Mouse (Mus musculus): ENCODE measurements around the gene Gm3854. TPM values are rescaled to one million over a fixed set of nuclear protein-coding genes. Genes with fewer than 3 reads are reported as not detected.
"Not testable (repeated sequence)": the region's sequence is repeated elsewhere in the genome, so short reads cannot be mapped to it uniquely, and the experiment has no call there.

Gene Gm3854
- 0.07 TPM in 1 of 2 replicates, not detected in the other for polyA plus RNA-seq (2012; rRNA removed)

DNA sequence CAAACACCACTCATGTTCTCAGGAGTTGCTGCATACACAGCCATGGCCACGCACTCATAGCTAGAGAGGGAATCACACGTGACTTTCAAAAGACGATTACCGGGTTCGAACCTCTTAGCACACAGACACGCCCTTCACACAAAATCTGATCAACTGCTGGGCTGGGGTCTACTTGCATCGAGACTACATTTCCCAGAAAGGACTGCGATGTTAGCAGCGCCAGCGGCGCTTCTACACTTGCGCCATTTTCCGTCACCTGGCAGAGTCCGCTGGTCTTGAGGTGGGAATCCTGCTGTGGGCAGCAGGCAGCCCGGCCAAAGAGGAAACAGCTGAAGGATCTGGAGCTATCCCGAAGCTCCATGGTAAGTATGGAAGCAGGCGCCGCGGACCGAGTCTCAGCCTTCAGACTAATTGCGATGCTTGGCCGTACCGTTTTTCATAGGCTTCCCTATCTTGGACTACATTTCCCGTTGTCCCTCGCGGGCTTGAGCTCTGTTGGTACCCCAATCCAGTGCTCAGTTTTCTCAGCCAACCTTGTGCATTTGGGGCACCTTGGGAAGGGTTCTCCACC is at the start of gene Gm3854:
Gm3854 (plus strand) TSS at position 259 of the 571 bp plus-strand sequence.
- WGBS, result 1% methylated on average over 26 of the region's 26 CpGs

DNA sequence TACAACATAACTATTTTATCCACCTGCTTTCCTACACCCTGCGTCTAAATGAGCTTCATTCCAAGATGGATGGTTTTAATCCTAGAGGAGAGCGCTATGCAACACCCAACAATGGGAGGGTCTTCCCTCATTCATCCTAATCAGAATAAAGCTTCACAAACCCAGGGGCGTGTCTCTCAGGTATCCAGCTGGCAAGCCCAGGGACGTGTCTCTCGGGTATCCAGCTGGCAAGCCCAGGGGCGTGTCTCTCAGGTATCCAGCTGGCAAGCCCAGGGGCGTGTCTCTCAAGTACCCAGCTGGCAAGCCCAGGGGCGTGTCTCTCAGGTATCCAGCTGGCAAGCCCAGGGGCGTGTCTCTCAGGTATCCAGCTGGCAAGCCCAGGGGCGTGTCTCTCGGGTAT is 42.8 kb upstream of the Gm3854 start:
- 38% methylated on average over 11 of the region's 11 CpGs for WGBS
- not testable (repeated sequence) for DNase-seq (ENCODE audit: low read depth, low spot score)

More for the DNA sequence above, at the start of gene Gm3854:
- DNase-seq (ENCODE audit: low read depth, low spot score), result no peak

DNA sequence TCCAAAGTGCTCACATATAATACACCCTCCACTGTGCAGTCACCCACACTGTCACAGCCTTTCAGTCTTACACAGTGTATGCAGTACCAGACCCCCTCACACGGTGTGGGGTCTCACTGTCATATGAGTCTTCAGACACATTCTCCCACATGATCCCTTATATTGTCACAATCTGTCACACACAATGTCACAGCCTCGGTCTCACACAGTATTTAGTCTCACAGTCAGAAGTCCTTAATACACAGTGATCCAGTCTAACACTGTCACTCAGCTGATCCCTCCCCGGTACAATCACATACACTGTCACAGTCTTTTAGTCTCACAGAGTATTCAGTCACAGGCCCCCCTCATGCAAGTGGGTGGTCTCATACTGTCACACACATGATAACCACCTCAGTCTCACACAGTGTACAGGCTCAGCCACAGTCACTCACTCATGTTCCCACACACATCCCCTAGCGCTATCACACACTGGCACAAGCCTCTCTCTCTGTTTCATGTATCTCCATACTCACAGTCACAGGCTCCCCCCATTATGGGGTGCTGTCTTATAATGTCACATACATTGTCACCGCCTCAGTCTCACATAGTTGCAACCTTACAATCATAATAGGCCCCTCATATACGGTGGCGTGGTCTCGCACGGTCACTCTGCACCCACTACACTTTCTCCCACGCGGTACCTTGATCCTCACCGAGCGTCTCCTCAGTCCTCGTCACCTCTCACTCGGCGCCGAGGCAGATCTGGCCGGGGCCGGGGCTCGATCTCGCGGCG is 12.9 kb upstream of the Gm3854 start:
- DNase-seq (ENCODE audit: low read depth, low spot score), result no peak
- WGBS, result 17% methylated on average over 23 of the region's 23 CpGs

DNA sequence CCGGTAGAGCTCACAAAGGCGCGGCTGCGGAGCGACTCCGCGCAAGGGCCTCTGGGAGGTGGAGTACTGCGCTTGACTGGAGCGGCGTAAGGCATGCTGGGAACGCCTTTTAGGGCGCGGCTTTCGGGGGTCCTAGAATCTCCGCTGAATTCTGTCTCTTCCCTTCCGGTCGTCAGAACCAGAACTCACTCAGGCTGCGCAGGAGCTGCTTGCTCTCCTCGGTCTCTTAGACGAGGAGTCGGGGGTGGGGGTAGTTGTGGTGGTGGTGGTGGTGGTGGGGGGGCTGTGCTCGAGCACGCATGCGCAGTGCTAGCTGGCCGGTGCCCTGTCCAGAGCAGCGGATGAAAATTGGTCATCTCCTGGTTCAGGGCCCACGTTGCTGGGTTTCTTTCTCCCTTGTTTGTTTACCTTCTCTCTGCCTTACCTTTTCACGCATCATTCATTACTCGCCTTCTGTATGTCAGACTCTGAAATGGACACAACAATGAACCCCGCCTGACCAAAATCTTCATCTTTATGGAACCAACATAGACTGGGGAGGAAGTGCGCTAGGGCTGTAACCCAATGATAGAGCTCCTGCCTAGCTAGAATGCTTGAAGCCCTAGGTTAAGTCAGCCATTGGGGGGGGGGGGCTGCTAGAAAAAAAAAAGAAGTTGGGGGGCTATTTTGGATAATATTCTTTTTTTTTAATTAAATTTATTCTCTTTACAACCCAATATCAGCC is 12.2 kb upstream of the Gm3854 start, which contains the start of gene Zfp583:
Zfp583 (minus strand) TSS at position 53 of the 724 bp plus-strand sequence.
- WGBS, result 9% methylated on average over 31 of the region's 31 CpGs
- no peak for DNase-seq (ENCODE audit: low read depth, low spot score)

DNA sequence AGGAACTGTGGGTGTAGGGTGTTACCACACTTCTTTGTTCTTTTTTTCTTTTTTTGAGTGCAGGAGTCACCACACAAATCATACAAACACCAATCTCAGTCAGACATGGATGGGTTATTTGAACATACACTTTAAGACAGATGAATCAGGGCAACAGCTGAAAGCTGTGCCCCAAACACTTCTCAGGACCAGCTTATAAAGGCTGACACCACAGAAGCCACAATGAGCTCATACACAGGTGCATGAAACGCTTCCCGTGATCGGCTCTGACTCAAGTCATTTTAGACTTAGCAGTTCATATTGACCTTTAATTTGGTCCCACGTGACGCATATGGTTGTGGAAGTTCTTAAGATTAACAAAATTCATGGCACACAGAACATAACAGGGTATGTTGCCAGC is 3.7 kb upstream of the Gm3854 start:
- DNase-seq (ENCODE audit: low read depth, low spot score), result no peak
- WGBS, result 86% methylated on average over 5 of the region's 5 CpGs

DNA sequence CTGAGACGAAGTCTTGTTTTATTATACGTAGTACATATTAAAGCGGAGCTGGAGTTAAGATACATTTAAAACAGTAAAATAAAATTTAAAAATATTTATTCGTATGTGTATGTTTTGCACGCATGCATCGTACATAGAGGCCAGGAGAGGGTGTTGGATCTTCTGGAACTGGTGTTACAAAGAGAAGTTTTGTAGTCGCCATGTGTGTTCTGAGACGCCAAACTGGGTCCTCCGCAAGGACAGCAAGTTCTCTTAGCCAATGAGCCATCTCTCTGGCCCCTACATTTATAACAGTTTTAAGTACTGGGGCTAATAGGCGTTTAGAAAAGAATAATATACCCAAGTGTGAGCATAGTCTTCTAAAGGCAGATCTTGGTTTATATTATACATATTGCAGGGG is 565 bp downstream of the Gm3854 start:
- DNase-seq (ENCODE audit: low read depth, low spot score), result no peak
- WGBS, result 42% methylated on average over 10 of the region's 10 CpGs

DNA sequence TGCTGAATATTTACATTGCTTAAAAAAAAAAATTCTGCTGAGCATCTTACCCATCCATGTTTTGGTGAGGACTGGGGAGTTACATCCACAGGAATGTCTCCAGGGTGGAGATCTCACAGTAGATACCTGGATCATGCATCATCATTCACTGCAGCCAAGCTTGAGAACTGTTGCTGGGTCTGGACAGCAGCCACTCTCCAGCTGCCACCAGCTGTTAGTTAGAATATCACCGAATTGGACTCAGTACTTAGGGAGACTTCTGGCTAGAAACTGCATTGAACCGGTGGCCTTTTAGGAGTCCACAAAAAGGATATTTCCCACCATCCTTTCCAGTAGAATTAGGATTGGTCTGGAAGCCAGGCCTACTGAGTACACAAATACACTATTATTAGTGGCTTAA is 14.6 kb downstream of the Gm3854 start:
- DNase-seq (ENCODE audit: low read depth, low spot score), result no peak

DNA sequence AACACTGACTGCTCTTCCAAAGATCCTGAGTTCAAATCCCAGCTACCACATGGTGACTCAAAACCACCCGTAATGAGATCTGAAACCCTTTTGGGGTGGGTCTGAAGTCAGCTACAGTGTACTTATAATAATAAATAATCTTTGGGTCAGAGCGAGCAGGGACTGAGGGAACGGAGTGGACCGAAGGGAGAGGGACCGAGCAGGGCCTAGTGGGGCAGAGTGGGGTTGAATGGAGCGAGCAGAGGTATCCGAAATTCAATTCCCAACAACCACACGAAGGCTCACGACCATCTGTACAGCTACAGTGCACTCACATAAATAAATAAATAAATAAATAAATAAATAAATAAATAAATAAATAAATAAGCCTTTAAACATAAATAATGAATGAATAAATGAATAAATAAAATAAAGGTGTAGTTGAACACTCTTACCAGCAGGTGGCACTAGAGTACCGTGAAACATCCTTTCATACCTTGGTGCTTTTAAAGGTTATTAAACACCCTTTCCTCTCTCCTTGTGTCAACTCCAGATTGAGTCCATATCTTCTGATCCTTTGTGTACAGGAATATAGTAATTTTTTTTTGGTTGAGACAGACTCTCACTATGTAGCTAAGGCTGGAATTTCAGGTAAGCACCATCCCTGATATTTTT is 15.5 kb downstream of the Gm3854 start:
- peak; percentile 47 for DNase-seq (ENCODE audit: low read depth, low spot score)

More for the DNA sequence above, 14.6 kb downstream of the Gm3854 start:
- 60% methylated on average over 2 of the region's 2 CpGs for WGBS

DNA sequence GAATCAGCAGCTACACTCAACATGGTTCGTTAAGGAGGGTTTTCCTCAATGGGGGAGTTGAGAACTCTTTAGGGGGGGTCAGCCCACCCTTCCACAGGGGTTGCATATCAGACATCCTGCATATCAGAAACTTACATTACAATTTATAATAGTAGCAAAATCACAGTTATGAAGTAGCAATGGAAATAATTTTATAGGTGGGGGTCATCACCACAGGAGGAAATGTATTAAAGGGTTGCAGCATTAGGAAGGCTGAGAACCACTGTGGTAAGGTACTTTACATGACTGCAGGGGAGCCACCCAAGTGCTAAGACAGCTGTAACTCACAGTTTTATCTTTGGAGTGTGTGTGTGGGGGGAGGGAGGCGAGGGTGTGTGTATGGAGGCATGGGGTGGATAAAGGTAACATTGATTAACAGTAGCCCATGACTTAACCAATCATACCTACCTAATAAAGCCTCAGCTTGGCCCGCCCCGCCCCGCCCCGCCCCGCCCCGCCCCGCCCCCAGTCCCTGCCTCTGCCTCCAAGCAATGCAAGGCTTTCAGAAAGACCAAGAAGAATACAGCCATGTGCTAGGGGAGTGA is 17.0 kb downstream of the Gm3854 start:
- 18% methylated on average over 9 of the region's 9 CpGs for WGBS
- DNase-seq (ENCODE audit: low read depth, low spot score), result no peak

More for the DNA sequence above, 15.5 kb downstream of the Gm3854 start:
- WGBS, result 53% methylated on average over 10 of the region's 10 CpGs

DNA sequence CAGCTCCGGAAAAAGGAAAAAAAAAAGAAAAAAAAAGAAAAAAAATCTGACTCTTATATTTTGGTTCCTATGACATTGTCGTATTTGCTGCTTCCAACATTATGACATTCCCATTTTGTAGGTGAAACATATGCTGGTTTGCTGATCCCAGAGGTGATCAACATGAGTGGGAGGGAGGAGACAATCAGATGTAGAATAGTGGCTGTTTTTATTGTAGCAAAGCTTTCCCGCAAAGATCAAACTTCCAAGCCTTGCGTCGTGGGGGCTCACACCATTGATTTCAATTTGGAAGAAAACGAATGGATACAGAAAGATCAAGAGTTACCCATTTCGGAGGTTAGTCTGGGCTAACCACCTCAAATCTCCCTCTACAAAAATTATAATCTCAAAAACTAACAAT is 18.2 kb downstream of the Gm3854 start:
- DNase-seq (ENCODE audit: low read depth, low spot score), result no peak
- 22% methylated on average over 7 of the region's 7 CpGs for WGBS

DNA sequence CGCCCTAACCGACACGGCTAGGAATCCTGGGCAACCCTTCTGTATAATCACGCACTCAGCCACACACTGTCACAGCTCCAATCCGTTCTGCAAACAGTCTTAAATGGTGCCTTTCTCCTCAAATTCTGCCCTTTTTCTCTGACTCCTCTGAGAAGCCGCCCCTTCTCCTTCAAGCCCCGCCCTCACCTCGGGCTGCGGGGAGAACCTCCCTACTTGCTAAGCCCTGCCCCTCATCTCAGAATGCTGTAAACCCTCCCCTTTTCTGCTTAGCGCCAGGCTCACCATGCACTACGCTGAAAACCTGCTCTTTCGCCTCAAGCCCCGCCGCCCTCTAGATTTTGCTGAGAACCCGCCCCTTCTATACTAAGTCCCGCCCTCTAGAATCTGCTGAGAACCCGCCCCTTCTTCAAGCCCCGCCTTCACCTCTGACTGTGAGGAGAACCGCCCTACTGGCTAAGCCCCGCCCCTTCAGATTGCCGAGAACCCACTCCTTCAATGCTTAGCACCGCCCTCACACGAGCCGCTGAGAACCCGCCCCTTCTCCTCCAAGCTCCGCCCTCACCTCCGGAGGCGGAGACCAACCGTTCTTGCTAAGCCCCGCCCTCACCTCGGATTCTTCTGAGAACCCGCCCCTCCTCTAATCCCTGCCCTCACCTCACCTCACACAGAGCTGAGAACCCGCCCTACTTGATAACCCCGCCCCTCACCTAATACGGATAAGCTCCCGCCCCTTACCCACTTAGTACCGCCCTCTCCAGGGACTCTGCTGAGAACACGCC is 18.9 kb downstream of the Gm3854 start:
- 1% methylated on average over 38 of the region's 38 CpGs for WGBS
- DNase-seq (ENCODE audit: low read depth, low spot score), result peak; percentile 86

DNA sequence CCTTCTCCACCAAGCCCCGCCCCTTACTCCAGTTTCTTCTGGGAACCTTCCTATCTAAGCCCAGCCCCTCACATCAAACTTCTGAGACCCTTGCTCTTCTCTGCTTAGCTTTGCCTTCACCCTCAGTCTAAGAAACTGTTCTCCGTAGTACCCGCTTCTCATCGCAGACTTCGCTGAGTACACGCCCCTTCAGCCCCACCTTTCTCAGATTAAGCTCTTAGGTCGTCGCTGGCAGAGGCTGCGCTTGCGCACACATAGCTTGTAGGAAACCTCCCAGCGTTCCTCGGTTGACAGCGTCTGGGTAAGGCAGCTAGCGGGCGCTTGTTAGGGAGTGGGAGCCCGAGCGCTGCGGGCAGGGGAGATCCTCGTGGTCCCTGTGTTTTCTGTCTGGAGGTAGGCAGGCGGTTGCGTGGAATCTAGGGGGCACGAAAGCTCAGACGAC is 19.5 kb downstream of the Gm3854 start, which contains the start of gene Zfp78:
Zfp78 (plus strand) TSS at position 234 of the 442 bp plus-strand sequence.
- WGBS, result under 1% methylated on average over 23 of the region's 23 CpGs
- peak; percentile 75 for DNase-seq (ENCODE audit: low read depth, low spot score)

DNA sequence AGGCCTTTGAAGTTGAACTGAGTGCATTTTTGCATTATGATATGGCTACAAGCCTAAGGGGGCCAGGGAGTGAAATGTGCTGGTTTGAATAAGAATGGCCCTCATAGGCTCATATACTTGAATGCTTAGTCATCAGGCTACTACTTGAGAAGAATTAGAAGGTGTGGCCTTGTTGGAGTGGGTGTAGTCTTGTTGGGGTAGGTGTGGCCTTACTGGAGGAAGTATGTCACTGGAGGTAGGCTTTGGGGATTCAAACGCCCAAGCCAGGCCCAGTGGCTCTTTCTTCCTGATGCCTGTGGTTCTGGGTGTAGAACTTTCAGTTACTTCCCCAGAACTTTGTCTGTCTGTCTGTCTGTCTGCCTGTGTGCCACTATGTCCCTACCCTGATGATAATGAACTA is 21.2 kb downstream of the Gm3854 start:
- no peak for DNase-seq (ENCODE audit: low read depth, low spot score)
- WGBS, result 52% methylated on average over 1 of the region's 1 CpGs

DNA sequence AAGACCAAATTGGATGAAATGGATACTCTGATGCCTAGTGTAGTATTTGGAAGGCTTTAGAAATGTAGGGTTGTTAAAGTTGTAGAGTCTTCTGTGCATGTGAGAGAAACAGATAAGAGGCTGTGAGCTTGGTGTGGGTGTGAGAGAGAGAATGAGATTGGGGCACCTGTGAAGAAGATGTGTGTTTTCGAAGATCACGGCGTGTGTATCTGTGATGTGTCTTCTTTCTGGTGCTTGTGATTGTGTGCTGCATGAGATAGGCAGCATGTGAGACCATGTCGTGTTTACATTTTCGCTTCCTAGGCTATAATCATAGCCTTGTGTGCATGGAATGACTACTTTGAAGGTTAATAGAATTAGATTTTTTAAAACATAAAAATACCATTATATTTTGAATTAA is 23.6 kb downstream of the Gm3854 start:
- DNase-seq (ENCODE audit: low read depth, low spot score), result no peak
- WGBS, result 90% methylated on average over 5 of the region's 5 CpGs

DNA sequence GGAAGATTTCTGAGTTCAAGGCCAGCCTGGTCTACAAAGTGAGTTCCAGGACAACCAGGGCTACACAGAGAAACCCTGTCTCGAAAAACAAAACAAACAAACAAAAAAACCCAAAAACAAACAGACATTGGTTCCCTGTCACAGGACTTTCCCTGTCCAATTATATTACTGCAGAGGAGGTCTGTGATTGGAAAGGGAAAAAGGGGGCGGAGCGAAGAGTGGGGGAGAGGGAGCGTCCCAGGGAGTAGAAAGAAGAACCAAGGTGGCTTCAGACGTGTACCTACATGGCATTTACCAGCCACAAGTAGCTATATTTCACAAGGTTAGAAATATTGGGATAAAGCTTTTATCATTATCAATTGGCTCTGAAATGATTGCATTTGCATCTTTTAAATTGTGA is 24.6 kb downstream of the Gm3854 start:
- WGBS, result 88% methylated on average over 5 of the region's 5 CpGs
- not testable (repeated sequence) for DNase-seq (ENCODE audit: low read depth, low spot score)

DNA sequence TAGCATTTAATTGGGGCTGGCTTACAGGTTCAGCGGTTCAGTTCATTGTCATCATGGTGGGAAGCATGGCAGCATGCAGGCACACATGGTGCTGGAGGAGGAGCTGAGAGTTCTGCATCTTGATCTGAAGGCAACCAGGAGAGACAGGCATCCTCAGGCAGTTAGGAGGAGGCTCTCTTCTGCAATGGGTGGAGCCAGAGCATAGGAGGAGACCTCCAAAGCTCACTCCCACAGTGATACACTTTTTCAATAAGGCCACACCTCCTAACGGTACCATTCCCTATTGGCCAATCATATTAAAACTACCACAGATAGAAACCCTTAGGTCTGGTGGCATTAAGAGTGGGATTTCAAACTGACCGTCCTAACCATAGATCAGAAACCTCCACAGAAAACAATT is 25.9 kb downstream of the Gm3854 start:
- 78% methylated on average over 3 of the region's 3 CpGs for whole genome bisulfite sequencing
- DNase-seq (ENCODE audit: low read depth, low spot score), result no peak

DNA sequence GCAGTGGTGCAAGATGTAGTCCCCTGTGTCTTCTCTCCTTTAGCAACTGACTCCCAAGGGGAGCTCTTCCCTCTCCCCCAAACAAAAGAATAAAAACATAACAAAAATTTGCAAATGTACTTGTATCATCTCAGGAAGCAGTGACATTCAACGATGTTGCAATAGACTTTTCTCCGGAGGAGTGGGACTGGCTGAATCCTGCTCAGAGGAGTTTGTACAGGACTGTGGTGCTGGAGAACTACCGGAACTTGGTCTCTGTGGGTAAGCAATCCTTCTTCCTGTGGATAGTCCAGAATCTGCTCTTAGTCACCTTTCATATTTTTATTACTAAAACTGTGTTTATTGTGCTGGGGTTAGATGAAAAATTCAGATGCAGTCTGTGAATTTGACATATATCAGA is 29.4 kb downstream of the Gm3854 start:
- DNase-seq (ENCODE audit: low read depth, low spot score), result no peak

DNA sequence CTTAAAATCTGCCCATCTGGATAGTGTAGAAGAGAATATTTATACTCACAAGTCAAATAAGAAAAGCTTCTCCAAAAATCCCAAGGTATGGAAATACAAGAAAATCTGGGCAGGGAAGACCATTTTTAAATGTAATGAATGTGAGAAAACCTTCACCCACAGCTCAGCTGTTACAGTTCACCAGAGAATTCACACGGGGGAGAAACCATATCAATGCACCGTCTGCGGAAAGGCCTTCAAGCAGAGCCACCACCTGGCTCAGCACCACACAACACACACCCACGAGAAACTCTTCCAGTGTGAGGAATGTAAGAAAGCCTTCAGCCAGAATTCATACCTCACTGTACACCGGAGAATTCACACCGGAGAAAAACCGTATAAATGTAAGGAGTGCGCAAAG is 34.9 kb downstream of the Gm3854 start:
- DNase-seq (ENCODE audit: low read depth, low spot score), result no peak
- whole genome bisulfite sequencing, result 88% methylated on average over 8 of the region's 8 CpGs

More for the DNA sequence above, 29.4 kb downstream of the Gm3854 start:
- 86% methylated on average over 3 of the region's 3 CpGs for WGBS

DNA sequence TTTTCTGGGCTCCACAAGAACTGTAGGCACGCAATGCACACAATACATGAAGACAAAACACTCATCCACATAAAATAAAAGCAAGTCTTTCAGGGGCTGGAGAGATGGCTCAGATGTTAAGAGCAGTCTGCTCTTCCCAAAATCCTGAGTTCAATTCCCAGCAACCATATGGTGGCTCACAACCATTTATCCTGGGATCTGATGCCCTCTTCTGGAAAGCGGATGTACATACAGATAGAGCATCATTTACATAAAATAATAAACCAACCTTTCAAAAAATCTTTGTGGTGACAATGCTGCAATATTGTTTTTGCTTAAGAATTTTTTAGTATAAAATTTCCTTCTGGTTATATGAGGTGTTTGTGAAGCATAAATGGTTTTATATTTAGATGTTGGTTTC is 37.9 kb downstream of the Gm3854 start:
- no peak for DNase-seq (ENCODE audit: low read depth, low spot score)
- WGBS, result 78% methylated on average over 2 of the region's 2 CpGs

Data from large intestine, adult 2 months (tissue).